Mouse (Mus musculus) G1E (cell line): Measurements from ENCODE around the gene Pdzrn4.

Source experiments
- CTCF ChIP-seq: IDR thresholded peaks from 2 replicates; pipeline ENCODE4 v1.5.1; 2012; ENCODE audit warnings: low read depth, low read length, inconsistent platforms, mixed read lengths
- GATA1 ChIP-seq: IDR thresholded peaks from 2 replicates; pipeline ENCODE4 v1.6.1; 2012; ENCODE audit warnings: borderline replicate concordance, low read length, inconsistent platforms, mixed read lengths
- POLR2AphosphoS5 ChIP-seq: IDR thresholded peaks from 2 replicates; pipeline ENCODE4 v1.6.1; 2012; ENCODE audit warnings: low read depth, low read length, inconsistent platforms; ENCODE audit not compliant: insufficient replicate concordance

GRCm38 (mm10) chr15:92547294-92547911 is 150.7 kb downstream of the Pdzrn4 start:
- TF ChIP-seq CTCF (no peak), GATA1 (no peak), POLR2AphosphoS5 (no peak)
